Mouse (Mus musculus) neutrophil, adult 5-6 weeks (primary cell): ENCODE data around the gene Lrrc51. TPM values are rescaled to one million over a fixed set of nuclear protein-coding genes. Genes with fewer than 3 reads are reported as not detected.
A peak's percentile ranks its signal among the peaks of the same experiment; 100 is the strongest.

Experiments
- ATAC-seq: fragments of 151-379, 151-347 bp; 2 replicates; pipeline ENCODE4 v1.8.0; 2017; ENCODE audit warnings: mild to moderate bottlenecking, moderate TSS enrichment; ENCODE audit not compliant: insufficient number of reproducible peaks, poor library complexity, low FRiP score, severe bottlenecking; ENCODE audit errors: extremely low read depth
- total RNA-seq: library from RNA; stranded (forward); fragments of 200-1000 nt; gene quantifications from 2 replicates; pipeline ENCODE4 v1.2.3, GENCODE M21; 2017

Lrrc51 gene
- total RNA-seq, 1 experiment from 2014 or later, result 0.93 TPM

- ATAC-seq, result peak; percentile 94
These were observed 37.3 kb downstream of the Lrrc51 start for GRCm38 (mm10) chr7:101896104-101897066.

GRCm38 (mm10) chr7:101895695-101896094, 38.0 kb downstream of the Lrrc51 start:
- ATAC-seq, result no peak

GRCm38 (mm10) chr7:101888460-101888859, 45.2 kb downstream of the Lrrc51 start:
- no peak for ATAC-seq

GRCm38 (mm10) chr7:101886274-101886673, 47.4 kb downstream of the Lrrc51 start:
- no peak for ATAC-seq

GRCm38 (mm10) chr7:101884160-101884559, 49.5 kb downstream of the Lrrc51 start:
- no peak for ATAC-seq

GRCm38 (mm10) chr7:101882413-101883154, 51.1 kb downstream of the Lrrc51 start:
- no peak for ATAC-seq

GRCm38 (mm10) chr7:101880855-101881254, 52.8 kb downstream of the Lrrc51 start:
- ATAC-seq, result no peak

- ATAC-seq, result no peak
These were observed 57.7 kb downstream of the Lrrc51 start for GRCm38 (mm10) chr7:101875978-101876377.

- ATAC-seq, result no peak
These were observed 62.4 kb downstream of the Lrrc51 start for GRCm38 (mm10) chr7:101871296-101871695.

- ATAC-seq, result no peak
These were observed 63.1 kb downstream of the Lrrc51 start, which contains the start of gene Folr1 for GRCm38 (mm10) chr7:101870629-101871028. Folr1 (minus strand) TSS chr7:101870788.

GRCm38 (mm10) chr7:101869163-101869500, 64.6 kb downstream of the Lrrc51 start:
- no peak for ATAC-seq

GRCm38 (mm10) chr7:101868241-101869162, 65.2 kb downstream of the Lrrc51 start:
- ATAC-seq, result no peak

GRCm38 (mm10) chr7:101867482-101867881, 66.2 kb downstream of the Lrrc51 start:
- no peak for ATAC-seq

GRCm38 (mm10) chr7:101866491-101867265, 67.0 kb downstream of the Lrrc51 start:
- ATAC-seq, result no peak

GRCm38 (mm10) chr7:101863415-101863814, 70.3 kb downstream of the Lrrc51 start, which contains the start of gene Anapc15:
Anapc15 (plus strand) TSS chr7:101863715.
- no peak for ATAC-seq
